ENCODE assay signal across 8 mouse cellular contexts in genomic region chr11:101119761-101120544, GRCm38 (mm10). TPM values are rescaled to one million over a fixed set of nuclear protein-coding genes. Genes with fewer than 3 reads are reported as not detected.
A peak's percentile ranks its signal among the peaks of the same experiment; 100 is the strongest.
DNase-seq lines count a peak whose midpoint lies in the region; ATAC-seq lines count a peak whose summit lies in the region.

TSS of gene Retreg3 (minus strand) at chr11:101119893.
TSS of gene Tubg1 (plus strand) at chr11:101119938.

- peak within 1 kb of the TSS; percentile 89 to 94 for H3K27ac ChIP-seq in heart, embryonic 14.5 days (replicated peaks in 1 of 2; ENCODE audit: control insufficient read depth in 1 of 2, insufficient read depth in 1 of 2, low read depth in 2 of 2, low read length in 2 of 2)
- H3K27ac ChIP-seq in liver, embryonic 13.5 days: peak within 1 kb of the TSS; percentile 96
- H3K27ac ChIP-seq in stomach, embryonic 16.5 days (ENCODE audit: low read length): peak within 1 kb of the TSS; percentile 92

- peak within 1 kb of the TSS; percentile 77 to 82 for H3K4me3 ChIP-seq in heart, embryonic 14.5 days (ENCODE audit: control insufficient read depth in 1 of 2, insufficient read depth in 1 of 2, low read depth in 1 of 2, low read length in 2 of 2)
- H3K4me3 ChIP-seq in liver, embryonic 13.5 days (replicated peaks): peak within 1 kb of the TSS; percentile 91
- peak within 1 kb of the TSS; percentile 93 for H3K4me3 ChIP-seq in stomach, embryonic 16.5 days (replicated peaks; ENCODE audit: low read length)

- peaks cover 5 to 32% of the 10 kb centered on the region in 2 experiments for H3K4me1 ChIP-seq in heart, embryonic 14.5 days (ENCODE audit: control insufficient read depth in 2 of 2, insufficient read depth in 2 of 2, low read length in 2 of 2)
- H3K4me1 ChIP-seq in liver, embryonic 13.5 days (replicated peaks): peaks cover 53% of the 10 kb centered on the region
- peaks cover 18% of the 10 kb centered on the region for H3K4me1 ChIP-seq in stomach, embryonic 16.5 days (ENCODE audit: control insufficient read depth, insufficient read depth, low read length)

- no peaks in the 10 kb centered on the region for H3K9me3 ChIP-seq in heart, embryonic 14.5 days (ENCODE audit: control insufficient read depth, low read length)
- H3K9me3 ChIP-seq in liver, embryonic 13.5 days (replicated peaks): no peaks in the 10 kb centered on the region
- no peaks in the 10 kb centered on the region for H3K9me3 ChIP-seq in stomach, embryonic 16.5 days (replicated peaks; ENCODE audit: control insufficient read depth, low read length)

- peak within 1 kb of the TSS; percentile 96 for H3K9ac ChIP-seq in heart, embryonic 14.5 days (ENCODE audit: low read length)
- peak within 1 kb of the TSS; percentile 93 for H3K9ac ChIP-seq in liver, embryonic 13.5 days
- H3K9ac ChIP-seq in stomach, embryonic 16.5 days (ENCODE audit: low read length): peak within 1 kb of the TSS; percentile 93

- H3K27me3 ChIP-seq in heart, embryonic 14.5 days (ENCODE audit: control insufficient read depth, insufficient read depth, low read length): no peaks in the 10 kb centered on the region
- no peaks in the 10 kb centered on the region for H3K27me3 ChIP-seq in liver, embryonic 13.5 days
- no peaks in the 10 kb centered on the region for H3K27me3 ChIP-seq in stomach, embryonic 16.5 days (ENCODE audit: control insufficient read depth, insufficient read depth, low read length)

- peak; percentile 94 for ATAC-seq in CD4-positive, CD25-positive, alpha-beta regulatory T cell, adult 4 months
- peak; percentile 97 for ATAC-seq in heart, embryonic 14.5 days (ENCODE audit: insufficient number of reproducible peaks, insufficient read depth, low FRiP score, low read depth)
- ATAC-seq in liver, embryonic 13.5 days (ENCODE audit: low read depth): peak; percentile 91
- peak; percentile 97 for ATAC-seq in stomach, embryonic 16.5 days (ENCODE audit: insufficient read depth, low FRiP score)

- H3K4me2 ChIP-seq in heart, embryonic 14.5 days (ENCODE audit: low read length): peak within 1 kb of the TSS; percentile 95
- H3K4me2 ChIP-seq in liver, embryonic 13.5 days: peak within 1 kb of the TSS; percentile 99
- H3K4me2 ChIP-seq in stomach, embryonic 16.5 days (ENCODE audit: low read depth, low read length): peak within 1 kb of the TSS; percentile 96

- WGBS in heart, embryonic 14.5 days: under 1% methylated on average over 61 of the region's 61 CpGs
- WGBS in liver, embryonic 13.5 days (ENCODE audit: insufficient replicate concordance): under 1% methylated on average over 61 of the region's 61 CpGs
- under 1% methylated on average over 61 of the region's 61 CpGs for WGBS in stomach, embryonic 16.5 days

- peaks cover 38% of the 10 kb centered on the region for H3K36me3 ChIP-seq in heart, embryonic 14.5 days (ENCODE audit: control insufficient read depth, insufficient read depth, low read length)
- peaks cover 40% of the 10 kb centered on the region for H3K36me3 ChIP-seq in liver, embryonic 13.5 days
- no peaks in the 10 kb centered on the region for H3K36me3 ChIP-seq in stomach, embryonic 16.5 days (ENCODE audit: control insufficient read depth, insufficient read depth, low read length)

- peak; percentile 98 for DNase-seq in c-Kit-negative CD71-positive TER-119-positive erythroid progenitor cells, embryonic 14.5 days (ENCODE audit: low read depth, low spot score)
- peak; percentile 99 for DNase-seq in fibroblast of lung, adult 2 months (ENCODE audit: low read depth)
- peak; percentile 100 for DNase-seq in kidney, postnatal 14 days
- peak; percentile 98 for DNase-seq in liver, embryonic 13.5 days
- DNase-seq in neural tube, embryonic 10.5 days (ENCODE audit: extremely low spot score, low spot score): peak; percentile 100

RNA-seq across cellular contexts. Expression of gene Retreg3, which starts in this region (rescaled TPM):
- polyA plus RNA-seq in CD4-positive, CD25-positive, alpha-beta regulatory T cell, adult 4 months (2017; shearing (Covaris generic)): 10 to 100 TPM; 16.1 to 27.9 TPM
- 6.7 and 8.0 TPM in 2 replicates for polyA plus RNA-seq in heart, embryonic 14.5 days (2014; fragmentation: Nextera tagmentation; extraction: Ambion mirVana)
- 11.5 and 13.0 TPM in 2 replicates for polyA plus RNA-seq in liver, embryonic 13.5 days (2015; fragmentation: Nextera tagmentation; extraction: Ambion mirVana)
- 18.7 and 20.1 TPM in 2 replicates for polyA plus RNA-seq in stomach, embryonic 16.5 days (2015; fragmentation: Nextera tagmentation; extraction: Ambion mirVana)

RNA-seq across cellular contexts. Expression of gene Tubg1, which starts in this region (rescaled TPM):
- 10 to 100 TPM; 24.9 to 34.0 TPM for polyA plus RNA-seq in CD4-positive, CD25-positive, alpha-beta regulatory T cell, adult 4 months (2017; shearing (Covaris generic))
- polyA plus RNA-seq in heart, embryonic 14.5 days (2014; fragmentation: Nextera tagmentation; extraction: Ambion mirVana): 63.1 and 68.6 TPM in 2 replicates
- polyA plus RNA-seq in liver, embryonic 13.5 days (2015; fragmentation: Nextera tagmentation; extraction: Ambion mirVana): 49.7 and 54.4 TPM in 2 replicates
- 63.0 and 63.5 TPM in 2 replicates for polyA plus RNA-seq in stomach, embryonic 16.5 days (2015; fragmentation: Nextera tagmentation; extraction: Ambion mirVana)

Comparison
In these comparisons a context has a peak if more than half of its experiments do, and no peak if none do; other contexts are left out.
1. Peak in every context shown above with its lines: DNase-seq, ATAC-seq, H3K4me3 ChIP-seq and H3K27ac ChIP-seq.